Mouse (Mus musculus) urinary bladder, postnatal 14 days (tissue): ENCODE data around the gene Mfsd4b1.
"Not testable (repeated sequence)": the region's sequence is repeated elsewhere in the genome, so short reads cannot be mapped to it uniquely, and the experiment has no call there.

Experiments
- DNase-seq: peaks from one replicate; pipeline ENCODE4 v3.0.0; 2021; ENCODE audit warnings: low spot score

Gene Mfsd4b1

DNA sequence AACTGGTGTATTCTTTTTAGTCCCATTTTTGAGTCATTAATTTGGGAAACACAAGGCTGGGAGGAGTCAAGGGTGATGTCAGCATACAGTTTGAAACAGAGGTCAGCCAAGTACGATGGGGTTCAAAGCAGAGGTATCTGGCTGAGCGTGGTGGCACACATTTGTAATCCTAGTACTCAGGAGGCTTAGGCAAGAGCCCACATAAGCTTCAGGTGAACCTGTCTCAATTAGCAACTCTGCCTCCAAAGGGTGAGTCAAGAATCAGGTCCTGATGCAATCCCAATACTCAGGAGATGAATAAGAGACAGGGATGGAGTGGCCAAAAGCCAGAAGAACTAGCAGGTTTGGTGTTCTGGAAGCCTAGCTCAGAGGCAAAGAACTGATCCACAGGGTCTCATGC, 7.8 kb upstream of the Mfsd4b1 start:
- no peak for DNase-seq

DNA sequence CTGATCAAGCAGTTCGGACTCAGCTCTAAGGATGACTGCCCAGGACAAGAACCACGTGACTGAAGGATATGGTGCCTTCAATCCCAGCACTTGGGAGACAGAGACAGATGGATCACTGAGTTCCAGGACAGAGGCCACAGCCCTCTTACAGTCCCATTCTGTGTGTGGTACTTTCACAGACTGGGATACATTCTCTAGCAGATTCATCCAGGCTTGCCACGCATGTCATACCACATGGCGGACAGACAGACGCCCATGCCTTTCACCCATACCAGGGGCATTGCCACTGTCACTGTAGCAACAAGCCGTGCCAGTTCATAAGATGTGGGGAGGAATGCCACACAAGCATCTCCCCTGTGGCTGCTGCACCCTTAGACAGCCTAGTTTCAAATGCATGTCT, 5.6 kb upstream of the Mfsd4b1 start:
- no peak for DNase-seq

DNA sequence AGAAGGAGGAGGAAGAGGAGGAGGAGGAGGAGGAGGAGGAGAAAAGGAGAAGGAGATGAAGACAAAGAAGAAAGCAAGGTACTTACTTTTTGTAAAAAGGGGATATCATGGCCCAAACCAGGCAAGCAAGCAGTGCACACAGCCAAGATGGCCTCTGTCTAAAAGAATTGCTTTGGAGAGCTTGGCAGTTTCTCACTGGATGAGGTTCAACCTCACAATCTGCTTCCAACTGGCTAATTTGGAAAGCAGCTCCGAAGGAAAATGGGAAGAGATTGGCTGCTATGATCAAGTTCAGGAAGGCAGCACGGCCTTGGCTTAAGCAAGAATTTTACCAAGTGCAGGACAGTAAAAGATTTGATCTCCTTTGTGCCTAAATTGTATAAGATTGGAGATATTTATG, 4.5 kb upstream of the Mfsd4b1 start:
- DNase-seq, result no peak

DNA sequence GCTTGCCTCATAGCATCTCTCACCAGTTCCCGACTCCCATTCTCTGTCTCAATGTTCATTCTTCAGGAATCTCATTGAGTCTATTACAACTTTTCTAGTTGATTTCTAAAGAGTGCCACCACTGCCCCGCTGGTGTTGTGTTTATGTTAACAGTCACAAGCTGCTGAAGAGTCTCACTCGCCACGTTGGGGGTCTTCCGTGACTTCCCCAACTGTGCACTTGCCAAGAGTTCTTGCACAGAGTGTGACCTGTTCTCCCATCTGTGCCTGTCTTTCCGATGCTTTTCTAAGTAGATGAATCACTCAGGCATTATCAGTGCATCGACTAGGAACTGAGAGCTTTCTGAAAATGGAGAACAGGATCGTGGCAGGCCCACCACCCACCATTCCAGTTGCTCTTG, 3.0 kb upstream of the Mfsd4b1 start:
- DNase-seq, result no peak

DNA sequence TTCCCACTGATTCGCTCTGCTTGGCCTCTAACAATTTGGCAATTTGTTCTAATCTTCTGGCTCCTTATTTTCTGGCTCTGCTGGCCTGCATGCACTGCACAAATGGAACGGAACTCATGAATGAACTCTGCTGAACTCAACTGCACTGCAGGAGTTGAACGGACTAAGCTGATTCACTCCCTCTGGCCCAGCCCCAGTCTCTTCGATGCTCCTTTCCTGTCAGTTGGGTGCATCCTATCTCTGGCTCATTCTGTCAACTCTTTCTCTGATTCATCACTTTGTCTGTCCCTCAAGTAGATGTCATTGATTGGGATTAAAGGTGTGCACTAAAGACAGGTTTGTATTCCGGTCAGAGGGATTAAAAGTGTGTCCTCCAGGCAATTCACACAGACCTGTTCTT, 1.5 kb upstream of the Mfsd4b1 start:
- DNase-seq, result no peak

DNA sequence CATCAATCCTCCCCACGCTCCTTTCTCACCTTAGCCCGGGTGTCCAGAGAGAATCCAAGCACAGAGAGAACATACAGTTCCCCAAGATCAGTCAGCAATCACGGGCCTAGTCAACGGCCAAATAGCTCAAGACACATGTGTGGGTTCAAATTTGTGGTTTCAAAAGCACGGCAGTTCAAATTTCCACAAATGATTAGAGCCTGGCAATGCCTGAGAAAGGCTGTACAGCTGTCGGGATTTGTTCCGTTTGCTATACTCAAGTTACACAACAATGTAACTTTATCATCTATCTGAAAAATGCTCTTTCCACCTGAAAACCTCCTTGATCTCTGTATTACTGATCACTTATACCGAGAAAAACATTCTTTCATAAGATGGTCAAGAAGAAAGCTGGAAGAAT, 492 bp upstream of the Mfsd4b1 start:
- DNase-seq, result no peak

DNA sequence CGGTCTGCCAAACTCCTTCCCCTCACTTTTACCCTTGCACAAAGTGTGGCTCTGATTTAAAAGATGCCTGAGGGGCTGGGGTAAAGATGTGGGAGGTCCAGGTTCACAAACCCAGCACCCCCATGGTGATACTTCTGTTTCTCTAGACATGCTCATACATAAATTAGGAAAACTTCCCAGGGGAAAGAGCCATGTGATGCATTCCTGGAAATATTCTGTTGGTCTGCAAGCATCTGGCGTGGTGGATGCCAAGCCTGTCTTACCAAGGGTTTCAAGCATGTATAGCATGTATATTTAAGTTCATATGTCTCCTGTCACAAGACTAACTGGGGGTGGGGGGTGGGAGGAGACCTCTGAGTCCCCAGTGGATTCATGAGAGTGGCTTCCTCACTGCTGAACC, 4.7 kb downstream of the Mfsd4b1 start:
- DNase-seq, result no peak

DNA sequence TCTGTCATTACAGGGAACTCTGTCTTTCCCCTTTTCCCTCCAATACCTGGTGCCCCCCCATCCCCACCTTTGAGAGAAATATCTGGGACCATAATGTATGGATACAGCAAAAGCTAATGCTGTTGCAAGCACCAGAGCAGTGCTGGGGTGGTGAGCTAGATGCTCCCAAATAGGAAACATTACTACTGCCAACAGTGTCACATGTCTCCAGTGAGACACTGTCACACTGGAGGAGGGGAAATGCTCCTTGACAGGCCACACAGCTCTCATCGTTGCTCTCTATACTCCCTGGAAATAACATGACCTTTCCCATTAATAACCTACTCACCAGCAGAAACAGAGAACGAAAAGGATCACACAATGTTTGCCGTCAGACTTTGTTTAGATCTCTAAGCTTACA, 5.6 kb downstream of the Mfsd4b1 start:
- DNase-seq, result no peak

DNA sequence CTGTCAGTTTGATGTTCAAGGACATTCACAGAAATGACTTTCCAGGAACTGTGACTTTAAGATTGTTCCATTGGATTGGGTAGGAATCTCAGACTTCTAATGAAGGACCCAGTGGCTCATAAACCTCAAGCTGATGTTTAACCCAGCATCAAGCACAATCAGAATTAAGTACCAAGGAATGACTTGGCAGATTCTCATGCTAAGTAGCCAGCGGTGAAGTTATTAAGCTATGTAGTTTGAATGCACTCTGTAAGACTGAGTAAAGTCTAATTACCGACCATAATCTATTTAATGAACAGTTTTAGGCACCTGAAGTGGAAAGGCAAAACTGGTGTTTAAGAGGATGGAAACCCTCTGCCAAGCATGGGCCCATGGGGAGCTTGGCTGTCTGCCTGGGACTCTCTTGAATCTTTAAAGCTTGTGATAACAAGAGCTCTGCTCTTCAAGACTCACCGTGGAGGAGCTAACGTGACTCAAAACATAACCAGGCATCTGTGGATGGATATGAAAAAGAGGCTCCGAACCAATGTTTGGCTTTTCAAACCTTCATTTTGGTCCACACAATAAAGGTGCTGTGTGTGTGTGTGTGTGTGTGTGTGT, 6.7 kb downstream of the Mfsd4b1 start:
- DNase-seq, result no peak

DNA sequence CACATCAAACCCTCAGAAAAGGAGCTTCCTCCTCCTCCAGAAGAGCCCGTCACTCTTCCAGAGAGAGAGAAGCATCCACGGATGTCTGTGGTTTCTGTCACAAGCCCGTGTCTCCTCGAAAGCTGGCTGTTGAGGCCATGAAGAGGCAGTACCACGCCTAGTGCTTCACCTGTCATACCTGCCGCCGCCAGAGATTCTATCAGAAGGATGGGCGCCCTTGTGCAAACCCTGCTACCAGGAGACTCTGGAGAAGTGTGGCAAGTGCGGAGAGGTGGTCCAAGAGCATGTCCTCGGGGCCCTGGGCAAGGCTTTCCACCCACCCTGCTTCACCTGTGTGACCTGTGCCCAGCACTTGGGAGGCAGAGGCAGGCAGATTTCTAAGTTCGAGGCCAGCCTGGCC, 15.5 kb downstream of the Mfsd4b1 start:
- DNase-seq, result no peak

DNA sequence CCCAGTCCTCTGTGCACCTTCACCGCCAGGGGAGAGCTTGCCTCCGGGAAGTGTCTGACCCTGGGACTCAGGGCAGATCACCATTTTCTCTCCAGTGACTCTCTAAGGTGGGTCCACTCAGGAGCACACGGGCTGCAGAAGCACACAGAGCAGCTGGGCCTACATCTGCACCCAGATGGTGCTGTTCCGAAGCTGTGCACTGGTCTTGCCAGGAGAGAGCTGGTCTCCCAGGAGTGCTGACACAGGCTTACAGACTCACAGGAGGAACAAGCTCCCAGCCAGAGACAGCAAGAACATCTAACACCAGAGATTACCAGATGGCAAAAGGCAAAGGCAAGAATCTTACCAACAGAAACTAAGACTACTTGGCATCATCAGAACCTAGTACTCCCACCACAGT, 16.2 kb downstream of the Mfsd4b1 start:
- DNase-seq, result not testable (repeated sequence)

DNA sequence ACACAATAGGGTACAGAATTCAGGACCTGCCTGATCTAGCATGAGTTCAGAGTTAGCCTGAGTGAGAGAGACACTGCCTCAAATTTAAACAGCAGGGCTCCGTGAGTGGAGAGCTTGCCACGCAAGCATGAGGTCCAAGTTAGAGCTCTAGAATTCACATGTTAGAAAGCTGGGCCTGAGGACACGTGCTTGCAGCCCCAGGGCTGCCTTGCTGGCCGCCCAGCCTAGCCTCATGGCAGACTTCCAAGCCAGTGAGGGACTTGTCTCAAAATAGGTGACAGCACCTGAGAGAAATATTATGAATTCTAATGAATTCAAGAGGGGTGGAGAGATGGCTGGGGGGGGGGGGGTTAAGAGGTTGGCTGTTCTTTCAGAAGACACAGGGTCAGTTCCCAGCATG, 17.1 kb downstream of the Mfsd4b1 start:
- no peak for DNase-seq

DNA sequence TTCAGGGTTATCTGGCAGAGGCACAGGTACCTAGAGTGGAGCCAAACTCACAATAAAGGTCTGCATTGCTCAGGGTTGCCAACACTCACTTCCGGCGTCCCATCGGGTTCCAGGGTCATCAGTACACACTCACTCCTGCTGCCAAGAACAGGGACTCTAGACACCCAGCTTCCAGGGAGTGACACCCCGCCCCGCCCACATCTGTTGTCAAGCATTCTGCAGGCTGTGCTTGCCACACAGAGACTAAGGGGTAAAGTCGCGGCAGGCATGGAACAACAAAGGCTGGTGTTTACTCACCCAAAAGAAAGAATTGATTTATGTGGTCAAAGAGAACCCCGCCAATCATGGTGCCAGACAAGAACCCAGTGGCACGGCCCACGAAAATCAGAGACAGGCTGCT, 18.1 kb downstream of the Mfsd4b1 start:
- no peak for DNase-seq

DNA sequence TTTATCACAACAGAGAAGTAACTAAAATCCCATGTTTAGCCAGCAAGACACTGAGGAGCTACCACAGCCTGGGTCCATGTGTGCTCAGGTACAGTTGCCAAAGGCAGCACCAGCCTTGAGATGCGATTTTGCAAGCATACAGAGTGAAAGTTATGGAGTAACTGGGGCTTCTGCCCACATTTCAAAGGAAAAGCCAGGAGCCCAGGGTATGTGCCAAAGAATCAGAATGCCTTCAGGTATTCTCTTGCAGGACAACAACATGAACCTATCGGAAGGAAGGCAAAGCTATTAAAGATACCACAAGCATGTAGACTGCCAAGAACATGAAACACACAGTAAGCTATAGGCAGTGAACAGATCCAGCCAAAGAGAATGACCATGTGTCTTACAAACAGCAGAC, 24.3 kb downstream of the Mfsd4b1 start:
- DNase-seq, result no peak

DNA sequence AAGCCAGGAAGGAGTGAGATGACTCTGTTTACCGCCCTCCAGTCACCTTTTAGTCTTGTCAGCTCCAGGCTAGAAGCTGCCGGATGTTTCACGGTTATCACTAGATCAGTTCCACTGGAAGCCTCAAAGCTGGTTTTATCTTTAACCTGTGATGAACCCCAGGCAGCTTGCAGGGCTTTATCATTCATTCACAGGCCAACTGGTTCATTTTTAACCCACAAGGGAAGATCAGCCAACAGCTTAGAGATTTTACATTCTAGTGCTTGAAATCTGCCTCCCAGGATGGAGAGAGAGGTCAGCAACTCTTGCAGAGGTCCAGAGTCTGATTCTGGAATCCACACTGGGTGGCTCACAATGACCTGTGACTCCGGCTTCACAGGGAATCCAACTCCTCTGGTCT, 33.9 kb downstream of the Mfsd4b1 start:
- no peak for DNase-seq

DNA sequence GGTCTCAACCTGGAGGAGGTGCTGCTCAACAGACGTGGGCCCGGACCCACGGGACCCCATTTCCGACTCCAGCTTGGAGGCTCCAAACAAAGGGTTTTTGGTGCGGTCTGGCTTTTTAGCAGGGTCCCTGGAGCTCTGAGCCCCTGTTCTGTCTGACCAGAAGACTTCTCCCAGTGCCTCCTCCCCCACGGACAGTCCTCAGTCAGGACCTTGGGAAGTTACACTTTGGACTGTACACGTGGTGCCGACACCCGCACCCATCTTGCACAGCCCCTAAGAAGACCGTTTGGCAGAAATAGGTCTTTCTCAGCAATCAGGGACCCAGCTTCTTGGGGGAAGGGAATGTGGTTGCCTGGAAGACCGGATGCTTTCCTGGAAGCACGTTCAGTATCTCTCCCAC, 38.6 kb downstream of the Mfsd4b1 start, which contains the start of gene Mfsd4b5:
Gene Mfsd4b5 (minus strand): TSS at position 181 of the 400 bp plus-strand sequence.
- no peak for DNase-seq

DNA sequence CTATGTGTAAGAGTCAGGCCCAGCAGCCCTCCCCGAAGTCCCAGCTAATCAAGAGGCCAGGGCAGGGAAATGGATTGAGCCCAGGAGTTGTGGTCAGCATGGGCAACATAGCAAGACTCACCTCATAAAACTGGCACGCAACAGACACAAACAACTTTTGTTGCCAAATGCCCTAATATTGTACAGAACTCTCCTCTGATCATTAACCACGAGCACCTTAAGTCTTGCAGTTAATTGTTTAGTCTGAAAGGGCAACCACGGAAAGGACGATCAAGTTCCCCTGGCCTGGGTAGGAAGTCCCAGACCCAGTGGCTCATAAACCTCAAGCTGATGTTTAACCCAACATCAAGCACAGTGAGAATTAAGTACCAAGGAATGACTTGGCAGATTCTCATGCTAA, 42.5 kb downstream of the Mfsd4b1 start:
- no peak for DNase-seq

DNA sequence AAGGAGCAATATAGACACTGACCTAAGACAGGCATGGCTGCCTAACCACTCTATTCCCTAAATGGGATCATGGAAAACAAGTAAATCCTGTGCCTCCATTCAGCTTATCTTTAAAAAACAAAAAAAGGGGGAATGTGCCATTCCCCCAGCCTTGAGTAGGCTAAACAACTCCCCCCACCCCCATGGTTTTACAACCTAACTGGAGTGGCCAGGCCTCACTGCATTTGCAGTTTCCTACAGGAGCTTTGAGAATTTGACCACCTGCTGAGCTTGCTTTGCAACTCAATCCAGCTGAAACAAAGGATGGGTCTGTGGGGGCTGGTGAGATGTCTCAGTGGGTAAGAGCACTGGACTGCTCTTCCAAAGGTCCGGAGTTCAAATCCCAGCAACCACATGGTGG, 46.8 kb downstream of the Mfsd4b1 start:
- no peak for DNase-seq

DNA sequence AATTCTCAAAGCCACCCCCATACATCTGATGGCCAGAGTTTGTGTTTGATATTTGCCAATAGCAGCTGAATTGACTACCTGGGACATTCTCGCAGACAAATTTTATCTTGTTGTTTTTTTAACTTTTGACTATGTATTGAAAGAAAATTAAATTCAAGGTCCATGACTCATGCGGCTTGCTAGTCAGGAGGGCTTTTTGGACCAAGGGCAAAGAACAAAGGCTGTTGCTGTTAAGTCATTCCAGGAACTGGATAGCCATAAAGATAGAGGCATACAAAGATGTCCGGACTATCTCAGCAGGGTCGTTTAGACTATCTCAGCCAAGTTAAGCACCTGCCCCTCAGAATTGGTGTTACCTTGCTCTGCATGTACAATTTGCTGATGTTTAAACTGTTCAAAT, 47.7 kb downstream of the Mfsd4b1 start:
- no peak for DNase-seq

DNA sequence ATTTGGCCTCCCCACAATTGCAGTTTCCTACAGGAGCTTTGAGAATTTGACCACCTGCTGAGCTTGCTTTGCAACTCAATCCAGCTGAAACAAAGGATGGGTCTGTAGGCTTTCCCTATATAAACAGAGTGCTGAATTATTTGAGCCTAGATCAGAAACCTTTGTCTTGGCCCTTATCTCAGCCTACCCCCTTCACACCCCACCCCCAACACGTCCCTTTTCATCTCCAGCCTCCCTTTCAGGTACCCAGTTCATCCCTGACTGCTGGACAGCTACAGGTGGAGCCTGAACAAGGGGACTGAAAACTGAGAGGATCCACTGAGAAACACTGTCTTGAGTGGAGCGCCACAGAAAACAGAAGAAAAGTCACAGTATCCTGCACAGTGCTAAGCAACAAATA, 49.3 kb downstream of the Mfsd4b1 start:
- no peak for DNase-seq

DNA sequence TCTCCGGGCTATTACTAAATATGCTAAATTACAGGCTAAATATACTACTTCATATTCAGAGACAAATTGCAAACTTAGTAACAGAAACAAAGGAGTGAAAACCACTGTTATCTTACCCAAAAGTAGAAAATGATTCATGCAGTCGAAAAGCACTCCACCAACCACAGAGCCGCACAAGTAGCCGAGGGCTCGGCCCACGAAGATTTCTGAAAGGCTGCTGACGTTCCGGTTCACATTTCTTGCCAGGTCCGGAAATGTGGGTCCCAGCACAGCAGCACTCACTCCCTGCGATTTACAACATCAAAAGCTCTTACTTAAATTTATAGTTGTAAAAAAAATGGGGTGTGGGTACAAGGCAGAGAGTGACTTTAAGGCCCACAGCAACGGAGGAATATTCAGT, 50.1 kb downstream of the Mfsd4b1 start:
- no peak for DNase-seq

DNA sequence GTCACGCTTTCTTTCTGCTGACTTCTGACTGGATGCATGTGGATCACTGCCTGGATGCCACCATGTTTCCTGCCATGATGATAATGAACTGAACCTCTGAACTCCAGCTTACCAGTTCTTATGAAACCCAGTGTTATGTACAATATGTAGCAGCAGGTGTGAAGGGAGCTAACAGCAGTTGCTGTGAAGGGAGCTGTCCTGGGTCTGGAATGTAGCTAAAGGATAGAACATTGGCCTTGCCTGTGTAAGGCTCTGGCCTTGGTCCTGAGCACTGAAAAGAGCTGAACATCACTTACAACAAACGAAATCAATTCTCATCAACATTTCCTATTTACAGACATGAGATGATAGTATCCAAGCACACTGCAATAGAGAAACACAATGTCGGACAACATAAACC, 57.6 kb downstream of the Mfsd4b1 start:
- DNase-seq, result no peak

DNA sequence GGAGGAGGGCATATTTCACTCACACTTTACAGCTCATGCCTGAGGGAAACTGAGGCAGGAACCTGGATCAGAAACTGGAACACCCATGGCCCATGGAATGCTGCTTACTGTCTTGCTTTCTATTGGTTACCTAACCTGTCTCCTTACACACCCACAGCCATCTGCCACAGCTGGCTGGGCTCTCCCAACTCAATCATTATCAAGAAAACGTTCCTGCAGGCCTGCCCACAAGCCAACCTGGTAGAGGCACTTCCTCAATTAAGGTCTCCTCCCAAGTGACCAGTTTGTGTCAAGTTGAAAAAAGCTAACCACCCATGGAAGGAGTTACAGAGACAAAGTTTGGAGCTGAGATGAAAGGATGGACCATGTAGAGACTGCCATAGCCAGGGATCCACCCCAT, 63.2 kb downstream of the Mfsd4b1 start:
- DNase-seq, result no peak

DNA sequence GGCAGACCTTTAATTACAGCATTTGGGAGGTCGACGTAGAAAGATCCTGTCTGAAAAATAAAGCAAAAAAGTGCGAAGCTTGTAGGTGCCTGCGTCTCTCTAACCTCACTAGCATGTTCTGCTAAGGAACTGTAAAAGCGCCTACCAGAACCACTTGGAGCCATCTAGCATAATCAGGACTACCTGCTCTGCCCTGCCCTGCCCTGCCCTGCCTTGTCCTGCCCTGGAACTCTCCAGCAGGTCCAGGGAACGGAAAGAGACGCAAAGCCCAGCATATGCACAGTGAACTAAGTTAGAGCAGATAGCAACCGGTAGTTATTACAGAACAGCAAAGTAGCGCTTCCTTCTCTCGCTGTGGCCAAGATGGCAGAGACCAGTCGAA, 64.6 kb downstream of the Mfsd4b1 start:
- no peak for DNase-seq
